Mouse (Mus musculus): ENCODE results near the gene 1700001J03Rik. TPM values are rescaled to one million over a fixed set of nuclear protein-coding genes. Genes with fewer than 3 reads are reported as not detected.

Gene 1700001J03Rik
- polyA plus RNA-seq (2012; rRNA removed; ENCODE audit: low replicate concordance), result 0.13 and 0.30 TPM in 2 replicates

GRCm38 (mm10) chr5:146185204-146185603 lies at the start of gene 1700001J03Rik:
TSS of gene 1700001J03Rik (minus strand) at chr5:146185304.

GRCm38 (mm10) chr5:146230864-146231654 lies 46.0 kb upstream of the 1700001J03Rik start, which contains the start of gene Cdk8:
TSS of gene Cdk8 (plus strand) at chr5:146231230.

DNA sequence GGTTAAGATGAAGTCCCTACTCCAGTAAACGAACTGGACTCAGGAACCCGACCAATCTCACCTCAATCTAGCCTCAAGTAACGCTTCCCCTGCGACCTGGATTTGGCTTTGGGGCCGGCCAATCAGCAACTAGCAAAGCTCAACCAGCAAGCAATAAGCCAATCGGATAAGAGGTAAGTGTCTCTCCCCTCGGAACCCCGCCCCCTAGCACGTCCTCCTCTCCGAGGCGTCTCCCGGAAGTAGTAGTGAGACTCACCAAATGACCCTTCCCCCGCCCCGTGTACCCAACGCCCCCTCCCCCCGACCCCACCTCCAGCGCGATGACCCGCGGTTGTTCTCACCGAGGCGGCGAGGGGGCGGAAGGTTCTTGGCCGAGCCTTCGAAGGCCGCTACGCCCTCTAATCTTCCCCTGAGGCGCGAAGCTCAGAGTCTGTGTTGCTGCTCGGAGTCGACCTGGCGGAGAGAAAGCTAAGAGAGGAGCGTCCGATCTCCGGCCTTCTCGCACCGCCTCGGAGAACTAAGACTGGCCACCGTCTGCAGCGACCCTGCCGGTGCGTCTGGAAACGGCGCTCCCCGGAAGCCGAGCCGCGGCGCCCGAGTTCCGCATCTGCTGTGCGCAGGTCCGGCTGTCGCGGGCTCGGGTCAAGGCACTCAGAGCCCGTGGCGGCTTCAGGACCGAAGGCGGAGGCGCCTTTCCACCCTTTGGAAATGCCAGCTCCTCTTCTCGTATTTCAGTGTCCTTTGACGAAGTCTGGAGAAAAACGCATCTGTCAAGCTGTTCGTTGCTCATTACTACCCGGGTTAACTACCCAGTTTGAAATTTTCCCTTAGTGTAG lies 36.0 kb upstream of the 1700001J03Rik start, which contains the start of gene Rnf6:
TSS of gene Rnf6 (minus strand) at position 677 of the 836 bp plus-strand sequence.

DNA sequence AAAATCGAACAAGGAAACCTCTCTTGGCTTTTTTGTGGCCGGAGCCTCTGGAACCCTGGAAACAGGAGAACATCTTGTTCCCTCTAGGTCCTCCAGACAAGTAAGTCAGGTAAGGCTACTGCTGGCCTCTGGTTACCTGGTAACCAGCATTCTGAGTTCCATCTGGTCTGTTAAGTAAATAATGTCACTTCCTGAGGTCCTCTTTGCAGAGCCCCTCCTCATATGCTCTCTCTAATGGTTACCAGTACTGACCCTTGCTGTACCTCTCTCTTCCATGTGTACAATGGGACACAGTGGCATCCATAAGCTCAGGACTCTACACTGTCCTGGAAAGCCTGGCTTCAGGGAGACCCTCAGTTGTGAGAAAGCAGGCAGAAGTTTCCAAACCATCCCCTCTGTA lies 14.5 kb downstream of the 1700001J03Rik start, which contains the start of gene Gm6309:
TSS of gene Gm6309 (minus strand) at position 101 of the 400 bp plus-strand sequence.

DNA sequence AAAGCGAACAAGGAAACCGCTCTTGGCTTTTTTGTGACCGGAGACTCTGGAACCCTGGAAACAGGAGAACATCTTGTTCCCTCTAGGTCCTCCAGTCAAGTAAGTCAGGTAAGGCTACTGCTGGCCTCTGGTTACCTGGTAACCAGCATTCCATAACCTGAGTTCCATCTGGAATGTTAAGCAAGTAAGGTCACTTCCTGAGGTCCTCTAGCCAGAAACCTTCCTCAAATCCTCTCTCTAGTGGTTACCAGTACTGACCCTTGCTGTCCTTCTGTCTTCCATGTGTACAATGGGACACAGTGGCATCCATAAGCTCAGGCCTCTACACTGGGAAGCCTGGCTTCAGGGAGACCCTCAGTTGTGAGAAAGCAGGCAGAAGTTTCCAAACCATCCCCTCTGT lies 24.7 kb downstream of the 1700001J03Rik start, which contains the start of gene Gm5565:
TSS of gene Gm5565 (minus strand) at position 101 of the 400 bp plus-strand sequence.

Other genes starting within 250 kb of the 1700001J03Rik start
- gene Cyp3a25, start 175.7 kb downstream of the 1700001J03Rik start, polyA plus RNA-seq (2012; rRNA removed; ENCODE audit: low replicate concordance), result 6.8 and 12.5 TPM in 2 replicates
- not detected in 2 replicates for gene Cyp3a59, start 106.0 kb downstream of the 1700001J03Rik start, polyA plus RNA-seq (2012; rRNA removed; ENCODE audit: low replicate concordance)
- gene Gm5565, start 24.8 kb downstream of the 1700001J03Rik start, polyA plus RNA-seq (2012; rRNA removed; ENCODE audit: low replicate concordance), result 0.11 TPM in 1 of 2 replicates, not detected in the other
- gene Gm6309, start 14.6 kb downstream of the 1700001J03Rik start, polyA plus RNA-seq (2012; rRNA removed; ENCODE audit: low replicate concordance), result not detected in 2 replicates
- gene Rnf6, start 36.3 kb upstream of the 1700001J03Rik start, polyA plus RNA-seq (2012; rRNA removed; ENCODE audit: low replicate concordance), result 5.0 and 6.3 TPM in 2 replicates
- 21.2 and 33.6 TPM in 2 replicates for gene Cdk8, start 45.9 kb upstream of the 1700001J03Rik start, polyA plus RNA-seq (2012; rRNA removed; ENCODE audit: low replicate concordance)
- gene Wasf3, start 199.7 kb upstream of the 1700001J03Rik start, polyA plus RNA-seq (2012; rRNA removed; ENCODE audit: low replicate concordance), result 0.56 and 2.1 TPM in 2 replicates

Data from duodenum, adult 2 months (tissue).